Mouse (Mus musculus): ENCODE measurements around the gene Tspo2.

GRCm38 (mm10) chr17:48411241-48411640 is 40.1 kb downstream of the Tspo2 start:
- TF ChIP-seq FLI1 (IDR thresholded peaks at IDR 0.05; ENCODE audit: low read length) (no peak), GATA1 (IDR thresholded peaks at IDR 0.05; ENCODE audit: borderline replicate concordance, low read length) (no peak)

All from megakaryocyte, embryonic 14.5 days (primary cell).